Mouse (Mus musculus) cerebellum, adult 2 months (tissue): ENCODE results near the gene Zfp790. TPM values are rescaled to one million over a fixed set of nuclear protein-coding genes. Genes with fewer than 3 reads are reported as not detected.

Source experiments
- DNase-seq, 2 experiments: peaks; one replicate each; pipeline ENCODE4 v3.0.0; 2021
- H3K27ac ChIP-seq: fragments of 200-500 bp; 2 replicates; pipeline ENCODE4 v1.5.1; 2012; ENCODE audit warnings: low read length, control low read depth, inconsistent platforms; ENCODE audit not compliant: insufficient read depth
- H3K27me3 ChIP-seq: fragments of 200-500 bp; 2 replicates; pipeline ENCODE4 v1.6.1; 2012; ENCODE audit warnings: inconsistent platforms, mild to moderate bottlenecking, low read length, moderate library complexity; ENCODE audit not compliant: control insufficient read depth, insufficient read depth
- H3K4me1 ChIP-seq: fragments of 200-500 bp; 2 replicates; pipeline ENCODE4 v1.6.1; 2011; ENCODE audit warnings: low read length; ENCODE audit not compliant: control insufficient read depth, insufficient read depth
- H3K4me3 ChIP-seq: fragments of 200-500 bp; replicated peaks from 2 replicates; pipeline ENCODE3; 2011; ENCODE audit warnings: mild to moderate bottlenecking, low read depth, low read length, control low read depth; ENCODE audit not compliant: insufficient read depth
- CTCF ChIP-seq: fragments of 200-500 bp; IDR thresholded peaks from 2 replicates; pipeline ENCODE4 v1.5.1; 2011; ENCODE audit warnings: low read depth, mild to moderate bottlenecking, control low read depth, low read length, moderate library complexity, borderline replicate concordance; ENCODE audit not compliant: insufficient read depth
- POLR2A ChIP-seq: fragments of 200-500 bp; IDR thresholded peaks from 2 replicates; pipeline ENCODE4 v1.6.1; 2011; ENCODE audit warnings: low read length, control low read depth, borderline replicate concordance; ENCODE audit not compliant: insufficient read depth
- WGBS: fragments of 180-500 bp; shearing (Covaris S2); methylation state at CpG from one replicate; pipeline ENCODE4 v1.1.7; 2018; 5-methylcytosine and 5-hydroxymethylcytosine counted together
- polyA plus RNA-seq: library from polyadenylated mRNA; depleted of rRNA; stranded (reverse); fragments of >200 nt; gene quantifications from 2 replicates; pipeline ENCODE4 v1.2.3, GENCODE M21; 2012

Zfp790 gene
- polyA plus RNA-seq, 1 experiment = 11.1 TPM

GRCm38 (mm10) chr7:29777372-29777771, 38.5 kb upstream of the Zfp790 start:
- H3K4me3 ChIP-seq = no peak overlapping the region
- 93% methylated on average over 10 of the region's 10 CpGs for WGBS
- H3K4me1 ChIP-seq = no peaks in the 10 kb centered on the region
- H3K27me3 ChIP-seq = no peaks in the 10 kb centered on the region
- TF ChIP-seq POLR2A (no peak), CTCF (no peak)
- DNase-seq = no peak
- H3K27ac ChIP-seq = no peak overlapping the region

GRCm38 (mm10) chr7:29783871-29784551, 31.9 kb upstream of the Zfp790 start, which contains the start of gene Zfp30:
Gene Zfp30, plus strand, starts transcription at chr7:29783998.
- Histone ChIP-seq H3K4me3 (peak within 1 kb of the TSS; percentile 75), H3K27ac (peak within 1 kb of the TSS; percentile 81), H3K27me3 (no peaks in the 10 kb centered on the region), H3K4me1 (peaks cover 2% of the 10 kb centered on the region)
- DNase-seq = peak; percentile 90 to 92
- peak; percentile 68 for TF ChIP-seq POLR2A
- TF ChIP-seq CTCF = no peak
- WGBS = under 1% methylated on average over 45 of the region's 45 CpGs

DNA sequence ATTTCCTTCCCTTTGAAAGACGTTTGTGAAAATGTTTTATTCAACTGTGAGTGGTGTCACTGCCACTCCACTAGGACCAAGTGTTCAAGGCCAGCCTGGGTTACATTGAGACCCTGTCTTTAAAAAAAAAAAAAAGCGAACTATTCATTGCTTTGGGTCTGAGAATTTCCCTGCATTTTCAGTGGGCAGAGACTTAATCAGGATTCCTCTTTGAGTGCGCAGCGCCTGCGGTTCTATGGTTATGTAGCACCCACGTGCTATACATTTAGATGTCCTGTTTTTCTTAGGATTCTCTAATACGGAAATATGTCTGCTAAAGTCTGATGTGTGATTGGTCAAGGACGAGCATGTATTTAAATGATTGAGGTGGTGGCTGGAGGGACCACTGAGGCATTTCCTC, 30.9 kb upstream of the Zfp790 start:
- 18% methylated on average over 8 of the region's 8 CpGs for WGBS
- no peaks in the 10 kb centered on the region for H3K27me3 ChIP-seq
- H3K4me1 ChIP-seq = peaks cover 2% of the 10 kb centered on the region
- peak overlapping the region; percentile 75 for H3K4me3 ChIP-seq
- no peak for DNase-seq
- H3K27ac ChIP-seq = no peak overlapping the region
- TF ChIP-seq POLR2A (no peak), CTCF (no peak)

GRCm38 (mm10) chr7:29785888-29786287, 30.0 kb upstream of the Zfp790 start:
- Histone ChIP-seq H3K4me3 (peak overlapping the region; percentile 75), H3K27me3 (no peaks in the 10 kb centered on the region), H3K27ac (no peak overlapping the region), H3K4me1 (peaks cover 2% of the 10 kb centered on the region)
- DNase-seq = peak in 1 of 2 experiments; percentile 20
- 41% methylated on average over 5 of the region's 5 CpGs for WGBS
- TF ChIP-seq POLR2A (no peak), CTCF (no peak)

- no peak overlapping the region for H3K4me3 ChIP-seq
- DNase-seq = no peak
- no peaks in the 10 kb centered on the region for H3K27me3 ChIP-seq
- WGBS = 52% methylated on average over 27 of the region's 27 CpGs
- no peaks in the 10 kb centered on the region; the same call in 1 of the 2 replicates for H3K4me1 ChIP-seq
- TF ChIP-seq CTCF (no peak), POLR2A (no peak)
- no peak overlapping the region for H3K27ac ChIP-seq
These were observed 23.0 kb upstream of the Zfp790 start for GRCm38 (mm10) chr7:29792906-29793305.

- no peak for DNase-seq
- H3K4me3 ChIP-seq = no peak overlapping the region
- no peaks in the 10 kb centered on the region for H3K4me1 ChIP-seq
- H3K27ac ChIP-seq = no peak overlapping the region
- WGBS = 86% methylated on average over 5 of the region's 5 CpGs
- H3K27me3 ChIP-seq = no peaks in the 10 kb centered on the region
- TF ChIP-seq POLR2A = no peak
- TF ChIP-seq CTCF = no peak
These were observed 8.9 kb upstream of the Zfp790 start for GRCm38 (mm10) chr7:29807046-29807445.

GRCm38 (mm10) chr7:29812244-29812643, 3.7 kb upstream of the Zfp790 start:
- no peak for TF ChIP-seq CTCF
- TF ChIP-seq POLR2A = no peak
- H3K4me1 ChIP-seq = peaks cover 6% of the 10 kb centered on the region
- WGBS = 98% methylated on average over 1 of the region's 1 CpGs
- no peak overlapping the region for H3K27ac ChIP-seq
- no peaks in the 10 kb centered on the region for H3K27me3 ChIP-seq
- no peak overlapping the region for H3K4me3 ChIP-seq
- DNase-seq = no peak

GRCm38 (mm10) chr7:29814381-29814780, 1.5 kb upstream of the Zfp790 start:
- H3K4me3 ChIP-seq = no peak overlapping the region
- no peak overlapping the region for H3K27ac ChIP-seq
- TF ChIP-seq CTCF = no peak
- no peak for TF ChIP-seq POLR2A
- H3K27me3 ChIP-seq = no peaks in the 10 kb centered on the region
- peaks cover 9% of the 10 kb centered on the region for H3K4me1 ChIP-seq
- WGBS = 88% methylated on average over 2 of the region's 2 CpGs
- no peak for DNase-seq
